Mouse (Mus musculus): ENCODE results near the gene Lnx2.
A peak's percentile ranks its signal among the peaks of the same experiment; 100 is the strongest.

Gene Lnx2

GRCm38 (mm10) chr5:147018761-147019160, 57.6 kb downstream of the Lnx2 start:
- no peak for DNase-seq (ENCODE audit: low read depth, low spot score)

DNA sequence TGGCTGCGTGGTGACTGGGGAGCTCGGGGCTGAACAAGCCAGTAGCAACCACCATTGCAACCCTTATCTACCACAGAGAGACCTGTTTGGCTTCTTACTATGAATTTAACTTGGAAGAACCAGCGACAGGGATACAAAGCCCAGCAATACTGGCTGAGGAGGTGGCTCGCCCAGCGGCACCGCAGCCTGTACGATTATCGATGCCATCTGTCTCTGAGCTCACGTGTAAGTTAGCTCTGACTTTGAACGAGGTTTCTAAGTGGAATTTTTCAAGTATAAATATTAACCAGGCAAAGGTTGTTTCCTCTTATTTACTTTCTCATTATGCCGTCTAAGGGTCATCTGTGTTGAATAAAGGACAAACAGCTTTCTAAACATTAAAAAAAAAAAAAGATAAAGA, 58.9 kb downstream of the Lnx2 start:
- no peak for DNase-seq (ENCODE audit: low read depth, low spot score)

- DNase-seq (ENCODE audit: low read depth, low spot score): no peak
Observed at GRCm38 (mm10) chr5:147016622-147017021, 59.8 kb downstream of the Lnx2 start.

- no peak for DNase-seq (ENCODE audit: low read depth, low spot score)
Observed at GRCm38 (mm10) chr5:147015191-147015590, 61.2 kb downstream of the Lnx2 start.

DNA sequence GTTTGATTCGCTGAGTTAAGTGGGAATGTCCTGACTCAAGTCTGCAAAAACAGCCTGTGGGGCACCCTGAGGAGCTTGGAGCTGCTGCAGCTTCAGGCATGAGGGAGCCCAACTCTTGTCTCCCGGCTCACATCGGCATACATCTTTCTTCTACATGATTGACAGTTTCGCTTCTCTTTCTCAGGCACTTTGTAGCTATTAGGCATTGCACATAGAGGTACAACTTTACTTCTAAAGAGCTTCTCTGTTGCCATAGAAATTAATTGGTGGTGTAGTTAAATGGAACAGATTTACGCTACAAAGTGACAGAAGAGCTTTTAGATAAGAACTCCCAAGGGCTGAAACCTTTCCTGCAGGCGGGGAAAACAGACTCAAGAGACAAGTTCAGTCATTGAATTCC, 62.5 kb downstream of the Lnx2 start:
- no peak for DNase-seq (ENCODE audit: low read depth, low spot score)

DNA sequence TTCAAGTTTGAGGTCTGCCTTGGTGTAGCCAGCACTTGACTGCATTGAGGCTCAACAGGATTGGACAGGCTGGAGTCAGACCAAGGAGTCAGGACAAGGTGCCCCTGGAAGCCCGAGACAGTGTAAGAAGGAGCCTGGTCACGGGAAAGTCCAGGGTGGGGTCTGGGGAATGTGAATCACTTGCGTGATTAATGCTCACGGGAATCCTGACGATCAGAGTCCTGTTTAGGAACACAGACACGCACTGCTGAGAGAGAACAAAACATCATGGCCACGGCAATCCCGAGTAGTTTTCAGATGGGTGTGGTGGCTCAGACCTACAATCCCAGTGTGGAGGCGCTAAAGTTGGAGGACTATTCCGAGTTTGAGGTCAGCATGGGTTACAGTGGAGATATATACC, 65.1 kb downstream of the Lnx2 start:
- peak; percentile 76 for DNase-seq (ENCODE audit: low read depth, low spot score)

DNA sequence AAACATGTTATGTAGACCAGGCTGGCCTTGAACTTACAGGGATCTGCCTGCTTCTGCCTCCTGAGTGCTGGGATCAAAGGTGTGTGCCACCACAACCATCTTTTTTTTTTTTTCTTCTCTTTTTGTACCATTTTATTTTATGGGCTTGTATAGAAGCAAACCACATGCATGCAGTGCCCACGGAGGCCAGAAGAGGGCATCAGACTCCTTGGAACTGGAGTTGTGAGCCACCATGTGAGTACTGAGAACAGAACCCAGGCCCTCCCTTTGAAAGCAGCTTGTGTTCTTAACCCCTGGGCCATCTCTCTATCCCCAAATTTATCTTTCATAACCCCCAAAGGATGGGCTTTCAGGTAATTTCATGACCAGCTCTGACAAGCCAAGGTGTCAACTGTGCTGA, 73.1 kb downstream of the Lnx2 start:
- no peak for DNase-seq (ENCODE audit: low read depth, low spot score)

DNA sequence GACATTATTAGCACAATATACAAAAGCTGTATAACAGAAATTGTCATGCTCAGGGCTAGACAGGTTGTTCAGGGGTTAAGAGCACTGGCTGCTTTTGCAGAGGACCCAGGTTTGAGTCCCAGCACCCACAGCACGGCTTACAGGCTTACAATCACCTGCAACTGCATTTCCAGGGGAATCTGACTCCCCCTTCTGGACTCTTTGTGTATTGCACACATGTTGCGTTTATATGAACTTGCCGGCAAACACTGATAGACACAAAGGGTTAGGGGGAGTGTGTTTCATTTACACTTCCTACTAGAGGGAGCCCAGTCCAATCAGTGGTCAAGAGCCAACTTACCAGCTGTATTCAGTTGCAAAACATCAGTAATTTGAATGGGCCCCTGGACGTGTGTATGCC, 75.1 kb downstream of the Lnx2 start:
- DNase-seq (ENCODE audit: low read depth, low spot score): peak; percentile 81

DNA sequence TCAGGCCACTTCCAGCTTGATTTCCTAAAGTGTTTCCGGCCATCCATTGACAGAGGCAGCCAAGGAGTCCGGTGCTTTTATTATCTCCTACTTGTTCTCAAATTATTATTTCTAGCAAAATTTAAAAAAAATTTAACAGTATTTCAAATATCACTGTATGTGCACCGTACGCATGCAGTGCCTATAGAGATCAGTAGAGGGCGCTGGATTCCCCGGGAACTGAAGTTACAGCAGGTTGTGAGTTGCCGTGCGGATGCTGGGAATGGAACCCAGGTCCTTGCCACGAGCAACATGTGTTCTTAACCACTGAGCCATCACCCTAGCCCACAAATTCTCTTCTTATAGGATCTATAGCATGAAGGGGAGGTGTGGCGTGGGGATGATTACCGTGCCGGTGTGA, 77.6 kb downstream of the Lnx2 start:
- DNase-seq (ENCODE audit: low read depth, low spot score): no peak

DNA sequence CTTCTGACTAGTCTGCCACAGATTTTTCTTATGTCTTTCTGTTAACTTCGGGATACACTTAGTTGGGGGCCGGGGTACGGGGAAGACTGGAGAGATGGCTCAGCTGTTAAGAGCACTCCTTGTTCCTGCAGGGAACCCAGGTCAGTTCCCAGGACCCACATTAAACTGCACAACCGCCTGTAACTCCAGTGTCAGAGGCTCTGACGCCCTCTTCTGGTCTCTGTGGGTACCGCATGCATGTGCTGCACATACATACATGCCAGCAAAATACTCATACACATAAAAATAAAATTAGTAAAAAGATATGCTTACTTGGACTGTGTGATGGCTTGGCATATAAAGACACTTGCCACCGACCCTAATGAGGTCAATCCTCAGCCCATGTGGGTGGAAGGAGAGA, 79.6 kb downstream of the Lnx2 start:
- peak; percentile 50 for DNase-seq (ENCODE audit: low read depth, low spot score)

- no peak for DNase-seq (ENCODE audit: low read depth, low spot score)
Observed at GRCm38 (mm10) chr5:146994973-146995372, 81.4 kb downstream of the Lnx2 start.

DNA sequence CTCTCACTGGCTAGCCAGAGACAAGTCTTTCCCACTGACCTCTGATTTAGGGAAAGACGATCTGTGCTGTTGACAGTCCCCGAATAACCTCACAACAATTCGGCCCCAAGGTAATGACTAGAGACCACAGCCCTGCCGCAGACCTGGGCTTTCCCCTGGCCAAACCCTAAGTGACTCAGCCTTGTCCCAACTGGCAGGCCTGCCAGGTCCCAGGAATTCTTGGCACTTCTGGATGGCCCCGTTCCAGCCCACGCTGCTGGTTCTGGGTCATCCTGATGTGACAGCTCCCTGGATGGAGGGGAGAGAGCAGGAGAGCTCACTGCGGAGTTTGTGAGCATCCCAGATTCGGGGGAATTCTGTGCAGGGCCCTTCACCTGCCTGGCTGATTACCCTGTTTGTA, 82.9 kb downstream of the Lnx2 start:
- DNase-seq (ENCODE audit: low read depth, low spot score): peak; percentile 25

GRCm38 (mm10) chr5:146989051-146989450, 87.3 kb downstream of the Lnx2 start:
- DNase-seq (ENCODE audit: low read depth, low spot score): no peak

GRCm38 (mm10) chr5:146987588-146987987, 88.8 kb downstream of the Lnx2 start:
- no peak for DNase-seq (ENCODE audit: low read depth, low spot score)

DNA sequence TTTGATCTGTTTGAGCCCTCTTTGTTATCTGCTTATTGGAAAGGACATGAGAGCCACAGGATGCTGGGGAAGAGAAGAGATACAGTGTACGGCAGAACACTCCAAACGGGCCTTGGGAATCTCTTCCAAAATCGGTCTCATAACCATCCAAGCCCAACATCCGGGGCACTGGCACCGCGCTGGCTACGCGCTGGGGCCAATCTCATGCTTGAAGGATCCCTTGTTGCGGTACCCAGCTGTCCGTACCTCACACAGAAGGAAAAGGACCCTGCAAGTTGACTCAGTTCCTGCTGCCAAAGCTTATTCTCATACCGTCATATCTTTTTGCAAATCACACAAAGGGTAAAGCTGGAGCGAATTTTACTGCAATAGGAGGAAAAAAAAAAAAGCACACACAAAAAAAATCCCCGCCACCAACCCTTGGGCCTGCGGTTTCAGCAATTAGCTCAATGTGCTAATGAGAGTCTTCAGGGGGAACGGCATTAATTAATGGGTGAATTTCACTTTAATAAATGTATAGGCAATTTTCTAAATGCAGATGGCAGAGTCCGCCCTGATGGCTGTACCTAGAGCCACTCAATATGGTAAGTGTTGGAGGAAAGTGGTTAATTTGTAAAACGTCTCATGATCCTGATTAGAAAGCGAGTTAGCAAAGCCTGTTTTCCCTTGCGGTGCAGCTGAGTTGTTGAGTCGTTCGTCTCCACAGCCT, 90.5 kb downstream of the Lnx2 start:
- no peak for DNase-seq (ENCODE audit: low read depth, low spot score)

DNA sequence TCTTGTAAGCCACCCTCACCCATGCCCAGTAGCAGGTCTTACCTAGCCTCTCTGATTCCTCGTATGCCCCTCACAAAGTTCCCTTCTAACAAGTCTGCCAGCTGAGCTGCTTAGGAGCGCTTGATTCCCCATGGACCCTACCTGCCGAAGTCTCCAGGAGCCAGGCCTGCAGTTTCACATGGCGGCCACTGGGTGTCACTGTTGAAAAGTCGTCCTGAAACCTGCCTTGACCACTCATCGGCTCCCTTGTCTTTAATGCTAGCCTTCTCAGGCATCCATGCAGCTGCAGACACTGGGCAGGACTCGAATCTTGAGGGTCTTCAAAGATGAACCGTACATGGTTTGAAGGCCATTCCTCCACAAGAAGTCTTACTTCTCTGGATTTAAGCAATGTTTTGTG, 93.2 kb downstream of the Lnx2 start:
- peak; percentile 87 for DNase-seq (ENCODE audit: low read depth, low spot score)

DNA sequence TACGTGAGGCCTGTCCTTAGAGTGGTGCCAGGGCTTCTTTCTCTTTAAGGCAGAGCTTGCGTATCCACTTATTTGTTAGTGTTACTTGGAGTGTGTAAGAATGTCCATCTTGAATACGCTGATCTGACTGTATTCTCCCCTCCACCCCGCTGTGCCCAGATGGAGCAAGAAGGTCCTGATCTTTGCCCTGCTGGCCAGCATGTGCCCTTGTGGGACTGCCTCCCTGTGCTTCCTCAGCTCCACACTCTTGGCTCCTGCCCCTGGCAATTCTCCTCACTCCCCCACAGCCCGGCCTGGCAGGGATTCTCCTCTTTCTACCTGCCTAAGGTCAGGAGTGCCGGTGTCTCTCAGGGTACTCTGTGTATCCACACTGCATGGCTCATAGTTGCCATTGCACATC, 95.0 kb downstream of the Lnx2 start:
- DNase-seq (ENCODE audit: low read depth, low spot score): no peak

- no peak for DNase-seq (ENCODE audit: low read depth, low spot score)
Observed at GRCm38 (mm10) chr5:146974781-146975123, 101.6 kb downstream of the Lnx2 start.

DNA sequence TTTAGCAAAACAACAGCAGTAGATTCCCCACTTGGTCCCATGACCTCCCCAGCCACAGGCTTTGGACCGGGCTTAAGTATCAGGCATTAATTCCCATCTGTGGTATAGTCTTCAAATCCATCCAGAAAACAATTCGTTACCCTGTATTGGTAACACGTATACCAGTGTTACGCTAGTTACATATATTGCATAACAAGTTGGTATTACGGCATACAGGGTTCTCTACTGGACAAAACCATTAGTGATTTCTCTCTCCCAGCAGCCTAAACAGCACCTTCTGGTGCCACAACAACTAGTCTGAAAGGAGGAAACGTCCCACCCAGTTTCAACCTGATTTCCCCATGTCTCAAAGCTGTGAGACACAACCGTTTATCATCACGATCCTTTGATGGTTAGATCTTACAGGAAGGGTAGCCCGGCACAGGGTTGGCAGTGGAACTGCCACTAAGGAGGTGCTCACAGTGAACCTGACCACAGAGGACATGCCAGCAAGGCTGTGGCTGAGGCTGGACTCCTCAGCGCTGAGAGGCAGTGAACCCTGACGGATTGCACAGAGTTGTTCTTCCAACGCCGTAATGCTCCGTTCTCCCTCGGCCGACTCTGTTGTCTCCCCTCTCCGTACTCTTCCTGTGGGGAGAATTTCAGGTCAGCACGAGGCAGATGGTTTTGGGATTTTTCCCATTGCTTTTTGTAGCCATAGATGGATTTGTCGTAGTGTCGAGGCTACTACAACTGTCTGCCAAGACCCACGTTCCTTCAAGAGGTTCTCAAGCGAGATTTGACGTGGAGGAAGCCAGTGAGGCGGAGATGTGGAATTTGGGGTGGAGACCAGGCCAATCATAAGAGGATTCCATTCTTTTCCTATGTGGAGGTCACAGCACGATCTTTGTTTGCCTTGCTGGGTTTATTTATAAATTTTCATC, 102.3 kb downstream of the Lnx2 start:
- DNase-seq (ENCODE audit: low read depth, low spot score): no peak

DNA sequence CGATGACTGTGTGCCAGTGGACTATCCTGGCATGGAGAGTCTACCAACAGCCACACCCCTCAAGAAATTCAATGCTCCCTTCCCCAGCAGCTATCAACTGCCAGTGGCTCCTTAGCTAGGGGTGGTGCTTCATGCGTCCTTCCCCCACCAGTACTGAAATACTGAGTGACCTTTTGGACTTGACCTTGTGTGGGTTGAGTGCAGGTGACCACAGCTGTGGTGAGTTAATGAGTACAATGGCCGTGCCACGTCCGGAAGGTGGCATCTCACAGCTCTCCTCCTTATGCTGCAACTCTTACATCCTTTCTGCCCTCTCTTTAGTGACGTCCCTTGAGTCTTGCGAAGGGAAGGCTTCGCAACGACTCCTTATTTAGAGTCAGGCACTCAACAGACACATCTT, 103.0 kb downstream of the Lnx2 start:
- DNase-seq (ENCODE audit: low read depth, low spot score): no peak

GRCm38 (mm10) chr5:146971776-146972561, 104.4 kb downstream of the Lnx2 start:
- DNase-seq (ENCODE audit: low read depth, low spot score): peak; percentile 66

DNA sequence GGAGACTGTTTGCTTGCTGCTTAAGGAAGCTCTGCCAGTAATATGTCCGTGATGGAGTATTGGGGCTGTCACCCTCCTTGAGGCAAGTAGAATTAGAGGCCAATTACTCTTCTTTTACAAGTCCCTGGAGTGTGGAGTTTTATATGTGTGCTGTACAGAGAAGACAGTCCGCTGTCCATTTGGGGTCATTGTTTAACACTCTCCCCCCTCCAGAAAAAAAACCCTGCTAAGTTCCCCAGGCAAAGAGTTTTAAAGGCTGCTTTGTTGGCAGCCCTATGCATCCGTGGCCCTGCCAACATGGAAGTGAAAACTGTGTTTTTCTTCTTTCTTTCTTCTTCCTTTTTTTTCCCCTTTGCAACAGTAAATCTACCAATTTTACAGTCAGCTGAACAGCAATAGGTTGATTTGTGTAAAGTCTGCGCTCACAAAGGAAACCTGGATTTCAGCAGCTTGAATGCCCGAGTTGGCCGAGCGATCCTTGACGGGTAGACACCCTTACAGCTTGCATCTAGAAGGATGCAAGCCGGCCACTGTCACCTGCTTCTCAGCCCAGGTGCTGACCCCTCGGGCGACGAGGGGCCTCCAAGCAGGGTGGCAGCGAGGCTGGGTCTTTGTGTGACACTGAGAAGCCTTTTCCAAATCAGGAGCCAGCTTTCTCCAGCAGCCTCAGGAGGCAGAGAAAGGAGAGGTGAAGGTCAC, 107.5 kb downstream of the Lnx2 start:
- DNase-seq (ENCODE audit: low read depth, low spot score): no peak

Data from ZHBTc4 (cell line).